Mouse (Mus musculus): ENCODE measurements around the gene Ciita. TPM values are rescaled to one million over a fixed set of nuclear protein-coding genes. Genes with fewer than 3 reads are reported as not detected.

Ciita gene
- polyA plus RNA-seq, 1 experiment from 2014 or later = 0.49 TPM

- Histone ChIP-seq H3K4me1 (ENCODE audit: control insufficient read depth, insufficient read depth, low read length) (peaks cover 18% of the 10 kb centered on the region), H3K27me3 (ENCODE audit: control insufficient read depth, insufficient read depth, low read length) (no peaks in the 10 kb centered on the region), H3K4me2 (ENCODE audit: low read depth, low read length) (no peak overlapping the region), H3K36me3 (ENCODE audit: control insufficient read depth, insufficient read depth, low read length) (no peaks in the 10 kb centered on the region), H3K27ac (ENCODE audit: low read length) (no peak overlapping the region), H3K9me3 (replicated peaks; ENCODE audit: control insufficient read depth, low read length) (no peaks in the 10 kb centered on the region), H3K9ac (ENCODE audit: low read length) (no peak overlapping the region), H3K4me3 (replicated peaks; ENCODE audit: low read length) (no peak overlapping the region)
- no peak for ATAC-seq (ENCODE audit: insufficient read depth, low FRiP score)
- 67% methylated on average over 3 of the region's 3 CpGs for WGBS
Measured at GRCm38 (mm10) chr16:10548938-10549337, 69.1 kb downstream of the Ciita start.

GRCm38 (mm10) chr16:10549600-10549999 is 69.7 kb downstream of the Ciita start:
- Histone ChIP-seq H3K27ac (ENCODE audit: low read length) (no peak overlapping the region), H3K9ac (ENCODE audit: low read length) (no peak overlapping the region), H3K4me2 (ENCODE audit: low read depth, low read length) (no peak overlapping the region), H3K4me1 (ENCODE audit: control insufficient read depth, insufficient read depth, low read length) (peaks cover 18% of the 10 kb centered on the region), H3K9me3 (replicated peaks; ENCODE audit: control insufficient read depth, low read length) (no peaks in the 10 kb centered on the region), H3K36me3 (ENCODE audit: control insufficient read depth, insufficient read depth, low read length) (no peaks in the 10 kb centered on the region), H3K27me3 (ENCODE audit: control insufficient read depth, insufficient read depth, low read length) (no peaks in the 10 kb centered on the region), H3K4me3 (replicated peaks; ENCODE audit: low read length) (no peak overlapping the region)
- no peak for ATAC-seq (ENCODE audit: insufficient read depth, low FRiP score)
- 84% methylated on average over 2 of the region's 2 CpGs for WGBS

- no peak overlapping the region for H3K9ac ChIP-seq (ENCODE audit: low read length)
- H3K4me2 ChIP-seq (ENCODE audit: low read depth, low read length) = no peak overlapping the region
- 70% methylated on average over 4 of the region's 4 CpGs for WGBS
- no peak overlapping the region for H3K27ac ChIP-seq (ENCODE audit: low read length)
- no peaks in the 10 kb centered on the region for H3K9me3 ChIP-seq (replicated peaks; ENCODE audit: control insufficient read depth, low read length)
- H3K27me3 ChIP-seq (ENCODE audit: control insufficient read depth, insufficient read depth, low read length) = no peaks in the 10 kb centered on the region
- H3K36me3 ChIP-seq (ENCODE audit: control insufficient read depth, insufficient read depth, low read length) = no peaks in the 10 kb centered on the region
- no peak overlapping the region for H3K4me3 ChIP-seq (replicated peaks; ENCODE audit: low read length)
- peaks cover 8% of the 10 kb centered on the region for H3K4me1 ChIP-seq (ENCODE audit: control insufficient read depth, insufficient read depth, low read length)
- no peak for ATAC-seq (ENCODE audit: insufficient read depth, low FRiP score)
Measured at GRCm38 (mm10) chr16:10551592-10551991, 71.7 kb downstream of the Ciita start.

- H3K36me3 ChIP-seq (ENCODE audit: control insufficient read depth, insufficient read depth, low read length) = no peaks in the 10 kb centered on the region
- H3K9me3 ChIP-seq (replicated peaks; ENCODE audit: control insufficient read depth, low read length) = no peaks in the 10 kb centered on the region
- H3K4me1 ChIP-seq (ENCODE audit: control insufficient read depth, insufficient read depth, low read length) = peaks cover 4% of the 10 kb centered on the region; the same call in 1 of the 2 replicates
- H3K9ac ChIP-seq (ENCODE audit: low read length) = no peak overlapping the region
- no peak overlapping the region for H3K4me3 ChIP-seq (replicated peaks; ENCODE audit: low read length)
- no peak overlapping the region for H3K4me2 ChIP-seq (ENCODE audit: low read depth, low read length)
- no peaks in the 10 kb centered on the region for H3K27me3 ChIP-seq (ENCODE audit: control insufficient read depth, insufficient read depth, low read length)
- WGBS = 75% methylated on average over 2 of the region's 2 CpGs
- no peak overlapping the region for H3K27ac ChIP-seq (ENCODE audit: low read length)
- no peak for ATAC-seq (ENCODE audit: insufficient read depth, low FRiP score)
Measured at GRCm38 (mm10) chr16:10553858-10554257, 74.0 kb downstream of the Ciita start.

- H3K27ac ChIP-seq (ENCODE audit: low read length) = no peak overlapping the region
- WGBS = 81% methylated on average over 8 of the region's 8 CpGs
- H3K36me3 ChIP-seq (ENCODE audit: control insufficient read depth, insufficient read depth, low read length) = no peaks in the 10 kb centered on the region
- no peak for ATAC-seq (ENCODE audit: insufficient read depth, low FRiP score)
- no peaks in the 10 kb centered on the region for H3K4me1 ChIP-seq (ENCODE audit: control insufficient read depth, insufficient read depth, low read length)
- H3K27me3 ChIP-seq (ENCODE audit: control insufficient read depth, insufficient read depth, low read length) = no peaks in the 10 kb centered on the region
- H3K4me2 ChIP-seq (ENCODE audit: low read depth, low read length) = no peak overlapping the region
- H3K4me3 ChIP-seq (replicated peaks; ENCODE audit: low read length) = no peak overlapping the region
- no peaks in the 10 kb centered on the region for H3K9me3 ChIP-seq (replicated peaks; ENCODE audit: control insufficient read depth, low read length)
- H3K9ac ChIP-seq (ENCODE audit: low read length) = no peak overlapping the region
Measured at GRCm38 (mm10) chr16:10559991-10560390, 80.1 kb downstream of the Ciita start.

- Histone ChIP-seq H3K4me2 (ENCODE audit: low read depth, low read length) (no peak overlapping the region), H3K4me1 (ENCODE audit: control insufficient read depth, insufficient read depth, low read length) (no peaks in the 10 kb centered on the region), H3K9me3 (replicated peaks; ENCODE audit: control insufficient read depth, low read length) (no peaks in the 10 kb centered on the region), H3K4me3 (replicated peaks; ENCODE audit: low read length) (no peak overlapping the region), H3K9ac (ENCODE audit: low read length) (no peak overlapping the region), H3K27me3 (ENCODE audit: control insufficient read depth, insufficient read depth, low read length) (no peaks in the 10 kb centered on the region), H3K27ac (ENCODE audit: low read length) (no peak overlapping the region), H3K36me3 (ENCODE audit: control insufficient read depth, insufficient read depth, low read length) (no peaks in the 10 kb centered on the region)
- ATAC-seq (ENCODE audit: insufficient read depth, low FRiP score) = peak; percentile 71; the same call in 1 of the 2 replicates
- 33% methylated on average over 4 of the region's 4 CpGs for WGBS
Measured at GRCm38 (mm10) chr16:10565278-10565885, 85.5 kb downstream of the Ciita start.

GRCm38 (mm10) chr16:10567153-10567552 is 87.3 kb downstream of the Ciita start:
- Histone ChIP-seq H3K4me1 (ENCODE audit: control insufficient read depth, insufficient read depth, low read length) (no peaks in the 10 kb centered on the region), H3K4me3 (replicated peaks; ENCODE audit: low read length) (no peak overlapping the region)
- ATAC-seq (ENCODE audit: insufficient read depth, low FRiP score) = no peak

GRCm38 (mm10) chr16:10569809-10570395 is 90.0 kb downstream of the Ciita start:
- Histone ChIP-seq H3K4me2 (ENCODE audit: low read depth, low read length) (no peak overlapping the region), H3K9me3 (replicated peaks; ENCODE audit: control insufficient read depth, low read length) (no peaks in the 10 kb centered on the region), H3K36me3 (ENCODE audit: control insufficient read depth, insufficient read depth, low read length) (no peaks in the 10 kb centered on the region), H3K27me3 (ENCODE audit: control insufficient read depth, insufficient read depth, low read length) (no peaks in the 10 kb centered on the region), H3K4me1 (ENCODE audit: control insufficient read depth, insufficient read depth, low read length) (no peaks in the 10 kb centered on the region), H3K27ac (ENCODE audit: low read length) (no peak overlapping the region), H3K4me3 (replicated peaks; ENCODE audit: low read length) (no peak overlapping the region), H3K9ac (ENCODE audit: low read length) (no peak overlapping the region)
- 84% methylated on average over 5 of the region's 5 CpGs for WGBS
- ATAC-seq (ENCODE audit: insufficient read depth, low FRiP score) = no peak

More at GRCm38 (mm10) chr16:10567153-10567552, 87.3 kb downstream of the Ciita start:
- Histone ChIP-seq H3K27me3 (ENCODE audit: control insufficient read depth, insufficient read depth, low read length) (no peaks in the 10 kb centered on the region), H3K27ac (ENCODE audit: low read length) (no peak overlapping the region), H3K9ac (ENCODE audit: low read length) (no peak overlapping the region), H3K9me3 (replicated peaks; ENCODE audit: control insufficient read depth, low read length) (no peaks in the 10 kb centered on the region), H3K4me2 (ENCODE audit: low read depth, low read length) (no peak overlapping the region), H3K36me3 (ENCODE audit: control insufficient read depth, insufficient read depth, low read length) (no peaks in the 10 kb centered on the region)
- WGBS = 91% methylated on average over 4 of the region's 4 CpGs

GRCm38 (mm10) chr16:10570708-10571107 is 90.8 kb downstream of the Ciita start:
- no peak overlapping the region for H3K4me2 ChIP-seq (ENCODE audit: low read depth, low read length)
- peak overlapping the region; percentile 26; the same call in 1 of the 2 replicates for H3K27ac ChIP-seq (ENCODE audit: low read length)
- H3K36me3 ChIP-seq (ENCODE audit: control insufficient read depth, insufficient read depth, low read length) = no peaks in the 10 kb centered on the region
- no peaks in the 10 kb centered on the region for H3K9me3 ChIP-seq (replicated peaks; ENCODE audit: control insufficient read depth, low read length)
- H3K4me1 ChIP-seq (ENCODE audit: control insufficient read depth, insufficient read depth, low read length) = no peaks in the 10 kb centered on the region
- 68% methylated on average over 1 of the region's 1 CpGs for WGBS
- no peak overlapping the region for H3K9ac ChIP-seq (ENCODE audit: low read length)
- H3K27me3 ChIP-seq (ENCODE audit: control insufficient read depth, insufficient read depth, low read length) = no peaks in the 10 kb centered on the region
- peak; percentile 29; the same call in 1 of the 2 replicates for ATAC-seq (ENCODE audit: insufficient read depth, low FRiP score)
- H3K4me3 ChIP-seq (replicated peaks; ENCODE audit: low read length) = no peak overlapping the region
